Mouse (Mus musculus): ENCODE measurements around the gene Ndufa10.
"Not testable (repeated sequence)": the region's sequence is repeated elsewhere in the genome, so short reads cannot be mapped to it uniquely, and the experiment has no call there.

Gene Ndufa10

GRCm38 (mm10) chr1:92473165-92474041 is at the start of gene Ndufa10:
Ndufa10 (minus strand) TSS chr1:92473860.
- DNase-seq (ENCODE audit: extremely low spot score, low spot score): peak; percentile 99

DNA sequence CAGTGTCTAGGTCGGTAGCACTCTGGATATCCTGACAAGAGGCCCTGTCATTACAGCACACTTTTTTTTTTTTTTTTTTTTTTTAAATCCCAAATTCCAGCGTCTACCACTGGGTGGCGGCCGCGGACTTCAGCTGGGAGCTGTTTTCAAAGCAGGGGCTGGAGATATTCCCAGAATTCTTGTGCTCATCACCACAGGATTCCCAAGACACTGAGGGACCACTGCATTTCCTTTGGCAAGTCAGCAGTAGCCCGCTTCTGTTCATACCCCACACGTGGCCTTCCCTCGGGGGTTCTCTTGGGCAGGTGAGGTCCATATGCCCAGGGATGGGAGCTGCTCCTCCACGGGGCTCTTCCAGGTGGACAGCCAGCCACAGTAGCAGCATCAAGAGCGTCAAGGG is 47.7 kb upstream of the Ndufa10 start:
- DNase-seq (ENCODE audit: extremely low spot score, low spot score): peak; percentile 49

GRCm38 (mm10) chr1:92519046-92519445 is 45.4 kb upstream of the Ndufa10 start:
- DNase-seq (ENCODE audit: extremely low spot score, low spot score): no peak

GRCm38 (mm10) chr1:92518561-92518960 is 44.9 kb upstream of the Ndufa10 start, which contains the start of gene Olfr1414:
Olfr1414 (minus strand) TSS chr1:92518661.
- no peak for DNase-seq (ENCODE audit: extremely low spot score, low spot score)

GRCm38 (mm10) chr1:92515390-92515789 is 41.7 kb upstream of the Ndufa10 start:
- DNase-seq (ENCODE audit: extremely low spot score, low spot score): no peak

DNA sequence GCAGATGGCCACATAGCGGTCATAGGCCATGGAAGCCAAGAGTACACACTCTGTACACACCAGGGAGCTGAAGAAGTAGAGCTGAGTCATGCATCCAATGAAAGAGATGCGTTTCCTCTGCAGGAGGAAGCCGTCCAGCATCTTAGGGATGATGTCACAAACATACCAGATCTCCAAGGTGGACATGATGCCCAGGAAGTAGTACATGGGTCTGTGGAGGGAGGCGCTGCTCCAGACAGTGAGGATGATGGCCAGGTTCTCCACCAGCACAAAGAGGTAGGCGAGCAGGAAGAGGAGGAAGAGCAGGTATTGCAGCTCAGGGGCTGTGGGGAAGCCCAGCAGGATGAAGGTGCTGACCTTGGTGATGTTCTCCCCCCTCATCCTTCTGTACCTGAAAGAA is 38.0 kb upstream of the Ndufa10 start:
- not testable (repeated sequence) for DNase-seq (ENCODE audit: extremely low spot score, low spot score)

DNA sequence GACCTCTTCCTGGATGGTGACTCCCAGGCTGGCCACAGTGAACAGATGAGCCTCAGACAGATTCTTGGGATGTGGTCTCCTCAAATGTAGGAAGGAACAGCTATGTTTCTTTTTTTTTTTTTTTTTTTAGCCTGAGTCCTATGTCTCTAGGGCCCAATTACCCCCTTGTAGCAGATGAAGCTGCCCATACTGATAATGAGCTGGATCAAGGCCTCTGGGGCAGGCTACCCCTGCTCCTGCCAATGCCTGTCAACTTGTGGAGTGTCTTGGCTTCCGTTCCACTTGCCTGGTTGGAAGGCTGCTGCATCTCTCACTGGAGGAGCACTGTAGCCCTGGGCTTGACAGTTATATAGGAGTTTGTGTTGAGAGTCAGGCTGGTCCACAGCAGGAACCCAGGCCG is 22.3 kb upstream of the Ndufa10 start, which contains the start of gene Olfr1415:
Gene Olfr1415 (minus strand): TSS at position 101 of the 400 bp plus-strand sequence.
- DNase-seq (ENCODE audit: extremely low spot score, low spot score): no peak

GRCm38 (mm10) chr1:92485013-92485412 is 11.4 kb upstream of the Ndufa10 start, which contains the start of gene Olfr1416:
Olfr1416 (minus strand) TSS chr1:92485113.
- DNase-seq (ENCODE audit: extremely low spot score, low spot score): no peak

DNA sequence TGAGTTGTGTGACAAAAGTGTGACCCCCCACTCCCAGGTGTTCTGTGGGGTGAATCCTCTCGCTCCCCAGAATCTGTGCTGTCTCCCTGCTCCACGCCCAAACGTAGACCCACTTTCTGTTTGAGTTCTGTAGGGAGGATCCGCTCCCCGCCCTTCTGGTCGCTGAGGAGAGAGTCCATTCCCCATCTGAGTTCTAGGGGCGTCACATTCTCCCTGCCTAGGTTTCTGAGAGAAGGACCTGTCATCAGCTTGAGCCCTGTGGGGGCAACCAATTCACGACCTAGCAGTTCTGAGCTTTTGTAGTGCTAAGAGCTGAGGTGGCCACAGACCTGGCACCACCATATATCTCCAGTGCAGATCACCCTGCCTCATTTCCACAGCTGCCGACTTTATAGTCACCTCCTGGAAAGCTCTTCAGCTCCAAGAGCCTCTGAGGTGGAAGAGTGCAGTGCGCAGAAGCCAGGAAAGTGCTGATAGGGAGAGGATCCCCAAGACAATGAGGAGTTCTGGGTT is 462 bp upstream of the Ndufa10 start:
- DNase-seq (ENCODE audit: extremely low spot score, low spot score): no peak

DNA sequence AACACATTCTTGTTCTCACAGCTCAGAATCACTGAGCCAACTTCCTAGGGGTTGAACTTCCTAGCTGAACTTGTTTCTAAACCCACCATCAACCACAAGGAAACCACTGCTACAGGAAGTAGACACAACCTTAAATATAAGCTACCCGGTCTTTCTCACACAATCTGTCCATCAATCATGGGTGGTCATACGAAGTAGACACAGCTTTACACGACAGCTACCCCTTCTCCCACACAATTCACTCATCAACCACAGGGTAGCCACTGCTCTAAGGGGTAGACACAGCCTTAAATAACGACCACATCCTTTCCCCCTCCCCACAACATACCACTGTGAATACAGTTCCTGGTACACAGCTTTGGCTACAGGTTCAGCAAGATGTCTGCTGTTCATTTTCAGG is 4.8 kb downstream of the Ndufa10 start:
- no peak for DNase-seq (ENCODE audit: extremely low spot score, low spot score)

DNA sequence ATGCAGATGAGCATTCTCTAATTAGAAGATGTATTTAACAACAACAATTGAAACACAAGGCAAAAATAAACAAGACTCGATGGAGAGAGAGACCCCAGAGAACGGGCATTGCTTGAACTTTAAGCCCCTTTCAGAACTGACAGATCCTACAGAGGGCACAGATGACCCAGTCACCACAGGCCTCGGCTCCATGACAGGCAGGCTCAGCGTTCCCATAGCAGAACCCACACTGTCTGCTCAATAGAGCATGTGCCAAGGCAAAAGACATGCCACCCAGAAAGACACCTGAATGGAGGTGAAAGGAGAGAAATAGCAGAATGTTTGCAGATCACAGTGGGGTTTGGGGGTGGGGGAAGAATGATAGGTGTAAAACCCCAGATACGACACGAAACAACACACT is 15.2 kb downstream of the Ndufa10 start:
- DNase-seq (ENCODE audit: extremely low spot score, low spot score): no peak

DNA sequence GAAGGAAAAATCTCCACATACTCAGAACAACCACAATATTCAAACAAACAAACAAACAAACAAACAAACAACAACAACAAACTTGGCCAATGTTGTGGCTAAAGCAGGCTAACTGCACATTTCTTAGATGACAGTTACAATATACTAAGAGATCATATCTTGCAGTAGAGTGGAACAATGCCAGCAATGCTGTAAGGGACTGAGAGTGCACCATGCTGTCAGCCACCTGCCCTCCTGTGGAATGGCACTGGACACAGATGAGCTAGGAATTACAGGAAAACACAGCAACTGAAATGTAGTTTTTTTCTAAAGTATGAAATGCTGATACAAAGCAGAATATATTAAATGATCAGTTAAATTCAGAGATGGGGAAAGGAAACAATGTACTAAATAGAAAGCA is 15.9 kb downstream of the Ndufa10 start:
- no peak for DNase-seq (ENCODE audit: extremely low spot score, low spot score)

DNA sequence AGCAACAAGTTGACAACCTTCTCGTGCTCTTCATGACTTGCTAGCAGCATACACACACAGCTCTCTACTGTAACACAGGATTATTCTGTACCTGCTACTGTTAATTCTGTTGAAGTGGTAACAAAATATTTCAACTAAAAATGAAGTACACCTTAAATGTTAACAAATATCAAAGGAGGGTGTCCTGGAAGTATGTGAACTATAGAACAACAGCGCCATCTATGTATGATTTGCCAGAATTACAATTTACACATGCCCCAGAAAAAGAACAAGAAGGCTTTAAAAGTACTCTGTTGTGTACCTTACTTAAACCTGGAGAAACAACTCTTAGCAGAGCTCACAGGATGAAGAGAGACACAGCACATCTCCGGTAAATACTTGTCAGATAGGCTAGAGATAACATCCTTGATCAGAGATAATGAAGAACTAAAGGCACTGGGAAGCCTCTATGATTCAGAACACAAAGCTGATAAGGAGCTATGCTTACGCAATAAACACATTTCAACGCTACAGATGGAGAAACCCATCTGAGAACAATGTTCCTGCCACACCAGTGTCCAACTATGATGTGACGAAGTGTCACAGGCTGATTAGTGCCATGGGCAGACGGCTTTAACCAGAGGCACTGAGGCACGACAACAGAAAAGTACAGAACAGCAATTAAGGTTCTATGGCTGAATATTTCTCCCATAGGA is 19.8 kb downstream of the Ndufa10 start:
- no peak for DNase-seq (ENCODE audit: extremely low spot score, low spot score)

GRCm38 (mm10) chr1:92448293-92448692 is 25.4 kb downstream of the Ndufa10 start:
- DNase-seq (ENCODE audit: extremely low spot score, low spot score): no peak

GRCm38 (mm10) chr1:92441453-92442063 is 32.1 kb downstream of the Ndufa10 start:
- no peak for DNase-seq (ENCODE audit: extremely low spot score, low spot score)

GRCm38 (mm10) chr1:92440066-92440750 is 33.5 kb downstream of the Ndufa10 start:
- no peak for DNase-seq (ENCODE audit: extremely low spot score, low spot score)

DNA sequence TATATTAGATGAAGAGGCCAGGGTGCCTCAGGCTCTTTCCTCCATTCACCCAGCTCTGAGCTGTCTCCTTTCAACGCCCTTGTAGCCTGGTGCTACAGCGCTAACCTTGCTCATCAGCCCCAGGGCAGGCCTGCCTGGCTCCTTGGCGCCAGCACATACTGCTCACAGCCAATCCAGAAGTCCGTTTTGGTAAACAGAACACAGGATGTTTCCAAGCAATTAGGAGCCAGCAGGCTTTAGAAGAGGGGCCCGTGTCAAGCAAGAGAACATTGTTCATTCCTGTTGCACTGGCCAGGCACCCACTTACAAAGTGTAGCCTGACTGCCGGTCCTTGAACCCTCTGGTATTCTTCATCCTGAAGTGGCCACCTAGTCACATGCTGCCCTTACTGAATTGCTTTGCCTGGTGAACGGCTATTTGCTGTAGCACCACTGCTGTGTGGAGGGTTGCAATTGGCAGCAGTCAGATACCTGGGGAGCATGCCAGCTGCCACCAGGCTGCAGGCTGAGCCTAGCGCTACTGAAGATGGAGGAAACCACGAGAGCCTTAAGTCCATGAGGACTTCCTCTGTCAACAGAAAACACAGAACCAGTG is 35.9 kb downstream of the Ndufa10 start:
- DNase-seq (ENCODE audit: extremely low spot score, low spot score): no peak

DNA sequence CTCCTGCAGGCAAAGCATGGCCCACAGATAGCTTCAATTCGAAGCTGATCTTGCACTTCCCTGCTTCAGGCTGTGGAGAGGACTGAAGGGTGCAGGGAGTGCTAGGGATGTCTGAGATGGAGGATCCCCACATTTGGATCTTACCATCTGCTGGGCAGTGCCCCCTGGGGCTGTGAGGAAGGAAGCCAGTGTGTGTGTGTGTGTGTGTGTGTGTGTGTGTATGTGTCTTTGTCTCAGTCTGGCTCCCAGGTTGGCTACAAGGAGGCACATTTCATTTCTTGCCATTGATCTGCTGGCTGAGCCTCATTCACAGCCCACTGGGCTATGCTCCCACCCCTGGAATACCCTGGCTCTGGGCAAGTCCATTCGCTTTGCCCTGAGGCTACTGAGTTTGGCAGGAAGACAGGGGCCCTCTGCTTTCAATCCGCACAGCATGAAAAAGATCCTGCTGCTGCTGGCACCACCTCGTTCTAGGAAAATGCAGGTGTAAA is 36.8 kb downstream of the Ndufa10 start:
- DNase-seq (ENCODE audit: extremely low spot score, low spot score): no peak

- DNase-seq (ENCODE audit: extremely low spot score, low spot score): no peak
Observed at GRCm38 (mm10) chr1:92434986-92435385, 38.7 kb downstream of the Ndufa10 start.

DNA sequence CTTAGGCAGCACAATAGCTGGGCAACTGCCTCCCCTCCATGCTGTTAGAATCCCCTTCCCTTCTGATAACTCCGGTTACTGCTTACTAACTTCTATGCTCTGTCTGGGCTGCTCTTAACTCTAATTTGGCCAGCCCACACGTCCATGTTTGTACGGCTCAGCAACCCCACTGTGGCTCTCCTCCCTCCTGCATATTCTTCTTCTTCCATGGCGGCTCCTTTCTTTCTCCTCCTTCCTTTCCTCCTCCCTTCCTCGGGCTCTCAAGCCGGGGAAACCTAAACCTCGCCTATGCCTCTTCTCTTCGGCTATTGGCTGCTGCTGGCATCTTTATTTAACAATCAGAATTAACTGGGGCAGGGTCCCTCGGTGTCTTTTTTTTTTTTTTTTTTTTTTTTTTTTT is 40.9 kb downstream of the Ndufa10 start:
- no peak for DNase-seq (ENCODE audit: extremely low spot score, low spot score)

GRCm38 (mm10) chr1:92432098-92432497 is 41.6 kb downstream of the Ndufa10 start:
- DNase-seq (ENCODE audit: extremely low spot score, low spot score): no peak
